Mouse (Mus musculus): Measurements from ENCODE around the gene Utrn.

Utrn gene

GRCm38 (mm10) chr10:12836048-12836816, 32.9 kb downstream of the Utrn start:
- no peak for DNase-seq (ENCODE audit: low read depth, low spot score)

GRCm38 (mm10) chr10:12834215-12834614, 35.0 kb downstream of the Utrn start:
- no peak for DNase-seq (ENCODE audit: low read depth, low spot score)

GRCm38 (mm10) chr10:12832163-12832562, 37.0 kb downstream of the Utrn start:
- DNase-seq (ENCODE audit: low read depth, low spot score), result no peak

GRCm38 (mm10) chr10:12827778-12828177, 41.4 kb downstream of the Utrn start:
- no peak for DNase-seq (ENCODE audit: low read depth, low spot score)

GRCm38 (mm10) chr10:12827306-12827705, 41.9 kb downstream of the Utrn start:
- DNase-seq (ENCODE audit: low read depth, low spot score), result no peak

- DNase-seq (ENCODE audit: low read depth, low spot score), result no peak
Observed at GRCm38 (mm10) chr10:12826760-12827281, 42.3 kb downstream of the Utrn start.

- no peak for DNase-seq (ENCODE audit: low read depth, low spot score)
Observed at GRCm38 (mm10) chr10:12824386-12824785, 44.8 kb downstream of the Utrn start.

GRCm38 (mm10) chr10:12823437-12824219, 45.5 kb downstream of the Utrn start:
- DNase-seq (ENCODE audit: low read depth, low spot score), result peak; percentile 47

GRCm38 (mm10) chr10:12820978-12821735, 48.0 kb downstream of the Utrn start:
- peak; percentile 71 for DNase-seq (ENCODE audit: low read depth, low spot score)

- DNase-seq (ENCODE audit: low read depth, low spot score), result no peak
Observed at GRCm38 (mm10) chr10:12817409-12817808, 51.8 kb downstream of the Utrn start.

GRCm38 (mm10) chr10:12816530-12816929, 52.6 kb downstream of the Utrn start:
- no peak for DNase-seq (ENCODE audit: low read depth, low spot score)

GRCm38 (mm10) chr10:12814411-12814810, 54.8 kb downstream of the Utrn start:
- no peak for DNase-seq (ENCODE audit: low read depth, low spot score)

GRCm38 (mm10) chr10:12813881-12814280, 55.3 kb downstream of the Utrn start:
- DNase-seq (ENCODE audit: low read depth, low spot score), result no peak

- no peak for DNase-seq (ENCODE audit: low read depth, low spot score)
Observed at GRCm38 (mm10) chr10:12813211-12813811, 55.9 kb downstream of the Utrn start.

- DNase-seq (ENCODE audit: low read depth, low spot score), result no peak
Observed at GRCm38 (mm10) chr10:12812680-12813079, 56.5 kb downstream of the Utrn start.

- no peak for DNase-seq (ENCODE audit: low read depth, low spot score)
Observed at GRCm38 (mm10) chr10:12810816-12811215, 58.3 kb downstream of the Utrn start.

- no peak for DNase-seq (ENCODE audit: low read depth, low spot score)
Observed at GRCm38 (mm10) chr10:12809702-12810101, 59.5 kb downstream of the Utrn start.

- DNase-seq (ENCODE audit: low read depth, low spot score), result no peak
Observed at GRCm38 (mm10) chr10:12808467-12808866, 60.7 kb downstream of the Utrn start.

GRCm38 (mm10) chr10:12807706-12808105, 61.5 kb downstream of the Utrn start:
- DNase-seq (ENCODE audit: low read depth, low spot score), result no peak

GRCm38 (mm10) chr10:12805826-12806225, 63.3 kb downstream of the Utrn start:
- no peak for DNase-seq (ENCODE audit: low read depth, low spot score)

- DNase-seq (ENCODE audit: low read depth, low spot score), result no peak
Observed at GRCm38 (mm10) chr10:12803939-12804338, 65.2 kb downstream of the Utrn start.
